Mouse (Mus musculus) lung, adult 2 months (tissue): ENCODE results near the gene Tmem259.

Source experiments
- CTCF ChIP-seq: fragments of 200-500 bp; IDR thresholded peaks from 2 replicates; pipeline ENCODE4 v1.5.1; 2011; ENCODE audit warnings: mild to moderate bottlenecking, low read length, control low read depth; ENCODE audit not compliant: insufficient read depth
- POLR2A ChIP-seq: fragments of 200-500 bp; IDR thresholded peaks from 2 replicates; pipeline ENCODE4 v1.6.1; 2011; ENCODE audit warnings: low read depth, mild to moderate bottlenecking, control low read depth, low read length, borderline replicate concordance; ENCODE audit errors: extremely low read depth

GRCm38 (mm10) chr10:79953946-79954345, 30.2 kb downstream of the Tmem259 start:
- TF ChIP-seq CTCF (peak; percentile 70), POLR2A (no peak)
